Mouse (Mus musculus) MEL (cell line): ENCODE data around the gene Slc39a11. TPM values are rescaled to one million over a fixed set of nuclear protein-coding genes. Genes with fewer than 3 reads are reported as not detected.

Source experiments
- DNase-seq: peaks from one replicate; pipeline ENCODE4 v3.0.0; 2011; ENCODE audit warnings: low read depth, low spot score
- H3K27ac ChIP-seq: 2 replicates; pipeline ENCODE4 v1.5.1; 2012; ENCODE audit warnings: low read depth, mild to moderate bottlenecking, control low read depth, low read length, moderate library complexity; ENCODE audit not compliant: control insufficient read depth
- H3K27me3 ChIP-seq, 2 experiments: fragments of 150-350 bp in 1 of 2; sonication (generic) in 1 of 2; 2 replicates each; pipeline ENCODE4 v1.6.1; 2012; ENCODE audit warnings: low read length in 2 of 2, mild to moderate bottlenecking in 2 of 2, improper control_type of control experiment in 1 of 2, moderate library complexity in 1 of 2; ENCODE audit not compliant: insufficient read depth in 2 of 2, control insufficient read depth in 1 of 2
- H3K36me3 ChIP-seq, 2 experiments: 2 replicates each; pipeline ENCODE4 v1.6.1; 2012 to 2014; ENCODE audit warnings: low read length in 2 of 2, improper control_type of control experiment in 1 of 2, inconsistent platforms in 1 of 2, mild to moderate bottlenecking in 1 of 2; ENCODE audit not compliant: insufficient read depth in 2 of 2, control insufficient read depth in 1 of 2
- H3K4me1 ChIP-seq, 2 experiments: fragments of 150-350 bp in 1 of 2; sonication (generic) in 1 of 2; 2 replicates each; pipeline ENCODE4 v1.6.1; 2012; ENCODE audit warnings: low read length in 2 of 2, improper control_type of control experiment in 1 of 2, mild to moderate bottlenecking in 1 of 2; ENCODE audit not compliant: insufficient read depth in 2 of 2, control insufficient read depth in 1 of 2
- H3K4me3 ChIP-seq, 2 experiments: fragments of 150-350 bp in 1 of 2; sonication (generic) in 1 of 2; 2 replicates each; pipeline ENCODE4 v1.5.1; 2012; ENCODE audit warnings: low read depth in 2 of 2, low read length in 2 of 2, mild to moderate bottlenecking in 2 of 2, moderate library complexity in 2 of 2, control low read depth in 1 of 2, improper control_type of control experiment in 1 of 2; ENCODE audit not compliant: control insufficient read depth in 1 of 2, insufficient read depth in 1 of 2
- H3K79me2 ChIP-seq: 2 replicates; pipeline ENCODE4 v1.6.1; 2012; ENCODE audit warnings: mild to moderate bottlenecking, low read length, moderate library complexity; ENCODE audit not compliant: control insufficient read depth, poor library complexity, insufficient read depth
- H3K9ac ChIP-seq: 2 replicates; pipeline ENCODE4 v1.6.1; 2012; ENCODE audit warnings: low read depth, mild to moderate bottlenecking, control low read depth, low read length, moderate library complexity; ENCODE audit not compliant: control insufficient read depth, poor library complexity, severe bottlenecking
- H3K9me3 ChIP-seq: fragments of 150-350 bp; sonication (generic); replicated peaks from 2 replicates; pipeline ENCODE4 v1.6.1; 2012; ENCODE audit warnings: mild to moderate bottlenecking, low read length, improper control_type of control experiment, moderate library complexity; ENCODE audit not compliant: insufficient read depth
- E2F4 ChIP-seq: IDR thresholded peaks from 2 replicates; pipeline ENCODE4 v1.6.1; 2011; ENCODE audit warnings: low read depth, low read length, improper control_type of control experiment, borderline replicate concordance
- ELF1 ChIP-seq: IDR thresholded peaks from 2 replicates; pipeline ENCODE4 v1.6.1; 2014; ENCODE audit warnings: low read depth, mild to moderate bottlenecking, inconsistent platforms, low read length, improper control_type of control experiment, moderate library complexity
- EP300 ChIP-seq, 2 experiments: IDR thresholded peaks; 2 replicates each; pipeline ENCODE4 v1.6.1; 2011; ENCODE audit warnings: improper control_type of control experiment in 2 of 2, low read length in 2 of 2, low read depth in 1 of 2, mild to moderate bottlenecking in 1 of 2
- GABPA ChIP-seq: IDR thresholded peaks from 2 replicates; pipeline ENCODE4 v1.6.1; 2012; ENCODE audit warnings: low read depth, mild to moderate bottlenecking, inconsistent platforms, low read length, improper control_type of control experiment, moderate library complexity
- GATA1 ChIP-seq: IDR thresholded peaks from 2 replicates; pipeline ENCODE4 v1.6.1; 2011; ENCODE audit warnings: low read depth, low read length, improper control_type of control experiment
- MAX ChIP-seq: IDR thresholded peaks from 2 replicates; pipeline ENCODE4 v1.6.1; 2011; ENCODE audit warnings: low read length, improper control_type of control experiment
- MAZ ChIP-seq: IDR thresholded peaks from 2 replicates; pipeline ENCODE4 v1.6.1; 2012; ENCODE audit warnings: low read depth, mild to moderate bottlenecking, inconsistent platforms, low read length, improper control_type of control experiment
- MEF2A ChIP-seq: IDR thresholded peaks from 2 replicates; pipeline ENCODE4 v1.6.1; 2014; ENCODE audit warnings: low read depth, mild to moderate bottlenecking, inconsistent platforms, low read length, improper control_type of control experiment; ENCODE audit not compliant: poor library complexity, insufficient replicate concordance, severe bottlenecking; ENCODE audit errors: extremely low read depth
- MXI1 ChIP-seq: IDR thresholded peaks from 2 replicates; pipeline ENCODE4 v1.6.1; 2011; ENCODE audit warnings: mild to moderate bottlenecking, low read depth, low read length, improper control_type of control experiment
- MYB ChIP-seq: IDR thresholded peaks from 2 replicates; pipeline ENCODE4 v1.6.1; 2011; ENCODE audit warnings: mild to moderate bottlenecking, low read depth, low read length, improper control_type of control experiment
- MYC ChIP-seq: IDR thresholded peaks from 2 replicates; pipeline ENCODE4 v1.6.1; 2011; ENCODE audit warnings: low read depth, mild to moderate bottlenecking, low read length, improper control_type of control experiment, moderate library complexity
- NELFE ChIP-seq: IDR thresholded peaks from 2 replicates; pipeline ENCODE4 v1.6.1; 2011; ENCODE audit warnings: low read depth, low read length, improper control_type of control experiment
- NRF1 ChIP-seq: IDR thresholded peaks from 2 replicates; pipeline ENCODE4 v1.6.1; 2014; ENCODE audit warnings: low read depth, mild to moderate bottlenecking, inconsistent platforms, low read length, improper control_type of control experiment, moderate library complexity; ENCODE audit not compliant: poor library complexity, insufficient read depth, severe bottlenecking
- POLR2A ChIP-seq, 2 experiments: IDR thresholded peaks; 2 replicates each; pipeline ENCODE4 v1.6.1; 2011 to 2012; ENCODE audit warnings: low read length in 2 of 2, mild to moderate bottlenecking in 2 of 2, control low read depth in 1 of 2, improper control_type of control experiment in 1 of 2, low read depth in 1 of 2, moderate library complexity in 1 of 2; ENCODE audit not compliant: control insufficient read depth in 1 of 2, insufficient read depth in 1 of 2, poor library complexity in 1 of 2
- POLR2AphosphoS5 ChIP-seq: IDR thresholded peaks from 2 replicates; pipeline ENCODE4 v1.6.1; 2012; ENCODE audit warnings: low read depth, borderline replicate concordance, mild to moderate bottlenecking, inconsistent platforms, low read length, moderate library complexity, mixed read lengths
- RCOR1 ChIP-seq: IDR thresholded peaks from 2 replicates; pipeline ENCODE4 v1.6.1; 2012; ENCODE audit warnings: low read depth, mild to moderate bottlenecking, inconsistent platforms, low read length, improper control_type of control experiment
- SIN3A ChIP-seq: IDR thresholded peaks from 2 replicates; pipeline ENCODE4 v1.6.1; 2012; ENCODE audit warnings: low read length, improper control_type of control experiment, inconsistent platforms
- TAL1 ChIP-seq: IDR thresholded peaks from 2 replicates; pipeline ENCODE4 v1.6.1; 2012; ENCODE audit warnings: mild to moderate bottlenecking, inconsistent platforms, low read length, moderate library complexity, mixed read lengths
- UBTF ChIP-seq: IDR thresholded peaks from 2 replicates; pipeline ENCODE4 v1.6.1; 2012; ENCODE audit warnings: low read depth, mild to moderate bottlenecking, inconsistent platforms, low read length, improper control_type of control experiment, moderate library complexity, borderline replicate concordance; ENCODE audit not compliant: insufficient read depth
- USF1 ChIP-seq: IDR thresholded peaks from 2 replicates; pipeline ENCODE4 v1.6.1; 2014; ENCODE audit warnings: low read depth, mild to moderate bottlenecking, inconsistent platforms, low read length, improper control_type of control experiment, moderate library complexity
- ZC3H11A ChIP-seq: IDR thresholded peaks from 2 replicates; pipeline ENCODE4 v1.6.1; 2012; ENCODE audit warnings: low read depth, mild to moderate bottlenecking, inconsistent platforms, low read length, improper control_type of control experiment
- ZMIZ1 ChIP-seq: IDR thresholded peaks from 2 replicates; pipeline ENCODE4 v1.6.1; 2012; ENCODE audit warnings: low read depth, mild to moderate bottlenecking, inconsistent platforms, low read length, improper control_type of control experiment, moderate library complexity
- polyA plus RNA-seq, 2 experiments: library from polyadenylated mRNA; stranded (reverse) in 1 of 2; unstranded in 1 of 2; fragments of >175 nt in 1 of 2; fragments of >200 nt in 1 of 2; gene quantifications; 2 replicates each; pipeline versions ENCODE4 v1.2.1 to v1.2.4; 2012; ENCODE audit warnings: low replicate concordance in 2 of 2, low read depth in 1 of 2; ENCODE audit not compliant: insufficient read length in 2 of 2, insufficient read depth in 1 of 2, missing spikeins in 1 of 2
- total RNA-seq: library from RNA; depleted of rRNA; stranded (reverse); fragments of 300-350 nt; gene quantifications from 2 replicates; pipeline ENCODE4 v1.2.3, GENCODE M21; 2012

Gene Slc39a11
- total and polyA plus RNA-seq, 3 experiments, result 34.2 to 45.6 TPM; not detected in 1

DNA sequence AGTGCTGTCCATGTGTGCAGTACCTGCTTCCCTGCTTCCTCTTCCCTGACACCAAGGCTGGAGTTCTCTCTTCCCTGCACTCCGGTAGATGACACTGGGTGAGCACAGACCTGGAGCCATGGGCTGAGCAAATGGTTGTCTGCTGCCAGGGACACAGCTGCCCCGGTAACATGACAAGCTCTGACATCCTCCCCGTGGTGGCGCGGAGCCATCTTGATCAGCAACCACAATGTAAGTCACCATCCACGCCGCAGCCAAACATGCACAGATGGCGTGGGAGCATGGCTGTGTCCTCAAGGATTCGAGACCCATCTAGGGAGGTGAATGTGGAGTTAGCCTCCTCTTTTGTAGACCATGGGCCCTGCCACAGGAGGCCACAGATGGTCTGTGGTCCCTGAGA is 276.5 kb downstream of the Slc39a11 start:
- no peak overlapping the region for H3K4me3 ChIP-seq
- no peaks in the 10 kb centered on the region for H3K4me1 ChIP-seq
- no peaks in the 10 kb centered on the region for H3K27me3 ChIP-seq
- DNase-seq, result no peak
- no peaks in the 10 kb centered on the region for H3K9me3 ChIP-seq
- TF ChIP-seq MAX (no peak), MXI1 (no peak), TAL1 (no peak), NELFE (no peak), ZC3H11A (no peak), SIN3A (no peak)
- H3K36me3 ChIP-seq, result peaks cover 0 to 2% of the 10 kb centered on the region in 2 experiments; a peak in 1 of 4 replicates
- H3K79me2 ChIP-seq, result no peaks in the 10 kb centered on the region
- H3K9ac ChIP-seq, result no peak overlapping the region
- no peak overlapping the region for H3K27ac ChIP-seq

- Histone ChIP-seq H3K27ac (no peak overlapping the region), H3K9ac (no peak overlapping the region), H3K4me3 (no peak overlapping the region), H3K9me3 (no peaks in the 10 kb centered on the region), H3K79me2 (no peaks in the 10 kb centered on the region), H3K27me3 (no peaks in the 10 kb centered on the region), H3K36me3 (peaks cover 0 to 2% of the 10 kb centered on the region in 2 experiments; a peak in 1 of 4 replicates), H3K4me1 (no peaks in the 10 kb centered on the region)
- no peak for DNase-seq
- TF ChIP-seq MEF2A (no peak), TAL1 (no peak), EP300 (IDR thresholded peaks at IDR 0.05; ENCODE audit: low read depth in 1 of 2, low read length in 2 of 2) (no peak), MAZ (no peak), ELF1 (no peak), RCOR1 (no peak), POLR2AphosphoS5 (no peak), GATA1 (no peak), MXI1 (no peak), GABPA (no peak), POLR2A (IDR thresholded peaks at IDR 0.05; ENCODE audit: control insufficient read depth in 1 of 2, insufficient read depth in 1 of 2, low read depth in 1 of 2, low read length in 2 of 2, poor library complexity in 1 of 2) (no peak), E2F4 (no peak), USF1 (no peak), MYC (no peak), UBTF (no peak), NRF1 (no peak), MYB (no peak), ZMIZ1 (no peak)
These were observed 281.8 kb downstream of the Slc39a11 start for GRCm38 (mm10) chr11:113368046-113368445.
